Mouse (Mus musculus): Measurements from ENCODE around the gene Kctd20.
"Not testable (repeated sequence)": the region's sequence is repeated elsewhere in the genome, so short reads cannot be mapped to it uniquely, and the experiment has no call there.

The Kctd20 gene

DNA sequence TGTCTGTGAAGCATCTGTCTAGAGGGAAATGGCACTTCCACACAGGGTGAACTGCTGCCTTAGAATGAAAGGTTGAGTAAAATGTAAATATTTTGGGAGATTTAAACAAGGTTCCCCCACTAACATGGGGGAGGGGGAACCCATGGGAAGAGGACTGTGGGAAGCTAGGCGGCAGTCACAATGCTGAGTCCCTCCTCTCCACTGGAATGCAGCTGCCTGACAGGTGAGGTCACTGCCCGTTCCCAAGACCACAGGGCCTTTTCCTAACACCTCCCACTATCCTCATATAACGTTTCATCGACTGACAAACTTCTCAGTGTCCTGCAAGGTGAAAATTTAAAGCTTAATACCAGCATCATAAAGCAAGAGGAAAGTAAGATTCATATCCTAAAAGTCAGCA lies 30.8 kb downstream of the Kctd20 start:
- in situ Hi-C loops (cut with MboI, MseI), result no loop called here

DNA sequence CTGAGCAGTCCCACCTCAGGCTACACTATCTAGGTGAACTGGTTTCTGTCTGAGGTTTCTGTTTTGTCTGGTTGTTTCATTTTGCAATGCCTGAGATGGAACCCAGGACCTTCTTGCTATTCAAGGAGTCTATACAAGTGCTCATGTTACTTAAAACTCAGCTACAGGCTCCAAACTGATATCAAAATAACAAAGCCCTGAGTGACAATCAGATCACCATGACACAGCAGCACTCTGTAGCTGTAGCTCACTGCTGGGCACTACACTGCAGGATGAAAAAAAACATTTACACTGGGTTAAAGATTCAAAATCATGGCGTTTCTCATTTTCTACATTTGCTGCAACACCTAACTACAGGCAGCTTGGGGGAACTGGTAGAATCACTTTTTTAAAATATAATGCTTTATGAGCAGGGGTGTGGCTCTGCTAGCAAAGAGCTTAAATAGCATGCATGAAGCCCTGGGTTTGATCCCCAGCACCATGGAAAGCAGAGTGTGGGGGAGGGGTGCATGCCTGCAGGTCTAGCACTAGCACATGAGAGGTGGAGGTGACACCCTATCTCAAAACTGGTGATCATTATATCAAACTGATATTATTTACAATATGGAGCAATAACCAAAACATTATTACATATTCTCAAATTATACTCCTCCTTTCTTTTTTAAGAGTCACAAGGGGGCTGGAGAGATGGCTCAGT lies 33.1 kb downstream of the Kctd20 start:
- in situ Hi-C loops (cut with MboI, MseI), result no loop called here

DNA sequence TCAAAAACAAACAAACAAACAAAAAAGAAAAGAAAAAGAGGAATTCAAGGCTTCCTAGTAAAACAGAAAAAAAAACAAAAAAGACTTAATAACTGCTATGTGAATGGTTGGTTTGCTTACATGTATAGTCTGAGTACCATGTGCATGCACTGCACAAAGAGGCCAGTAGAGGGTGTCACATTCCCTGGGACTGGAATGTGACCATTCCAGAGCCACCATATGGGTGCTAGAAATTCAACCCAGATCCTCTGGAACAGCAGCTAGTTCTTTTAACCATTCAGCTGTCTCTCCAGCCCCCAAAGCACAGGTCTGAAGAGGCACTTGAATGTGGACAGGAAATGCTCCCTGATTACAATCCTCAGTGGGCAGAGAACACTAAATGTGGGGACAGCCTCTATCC lies 35.1 kb downstream of the Kctd20 start:
- in situ Hi-C loops (cut with MboI, MseI), result no loop called here

DNA sequence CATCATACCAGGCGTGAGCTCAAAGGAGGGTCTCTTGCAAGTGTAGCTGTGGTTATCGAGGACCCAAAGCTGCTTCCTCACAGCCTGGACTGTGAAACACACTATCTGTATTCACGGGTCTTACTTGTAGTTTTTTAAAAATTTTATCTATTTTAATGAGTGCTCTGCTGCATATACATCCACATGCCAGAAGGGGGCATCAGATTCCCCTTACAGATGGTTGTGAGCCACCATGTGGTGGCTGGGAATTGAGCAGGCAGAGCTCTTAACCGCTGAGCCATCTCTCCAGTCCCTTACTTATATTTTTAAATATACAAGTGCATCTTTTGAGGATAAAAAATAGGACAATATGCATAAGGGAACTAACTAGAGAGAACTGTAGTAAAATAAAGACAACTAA lies 36.0 kb downstream of the Kctd20 start:
- in situ Hi-C loops (cut with MboI, MseI), result no loop called here

DNA sequence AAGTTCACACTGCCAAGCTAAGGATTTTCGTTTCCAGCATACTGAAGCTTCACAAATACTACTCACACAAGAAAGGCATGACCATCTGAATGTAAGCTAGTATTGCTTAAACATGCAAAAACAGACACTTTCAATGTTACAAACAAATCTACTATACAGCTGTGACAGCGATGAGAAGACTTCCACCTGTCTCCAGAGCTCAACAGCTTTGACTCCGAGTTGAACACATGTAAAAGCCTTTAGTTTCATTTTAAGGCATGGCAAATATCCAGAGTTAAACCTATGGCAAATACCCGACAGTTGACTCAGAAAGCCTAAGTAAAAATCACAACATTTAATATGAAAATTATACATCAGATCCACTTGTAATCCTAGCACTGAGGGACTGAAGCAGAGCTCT lies 36.5 kb downstream of the Kctd20 start:
- in situ Hi-C loops (cut with MboI, MseI), result no loop called here

DNA sequence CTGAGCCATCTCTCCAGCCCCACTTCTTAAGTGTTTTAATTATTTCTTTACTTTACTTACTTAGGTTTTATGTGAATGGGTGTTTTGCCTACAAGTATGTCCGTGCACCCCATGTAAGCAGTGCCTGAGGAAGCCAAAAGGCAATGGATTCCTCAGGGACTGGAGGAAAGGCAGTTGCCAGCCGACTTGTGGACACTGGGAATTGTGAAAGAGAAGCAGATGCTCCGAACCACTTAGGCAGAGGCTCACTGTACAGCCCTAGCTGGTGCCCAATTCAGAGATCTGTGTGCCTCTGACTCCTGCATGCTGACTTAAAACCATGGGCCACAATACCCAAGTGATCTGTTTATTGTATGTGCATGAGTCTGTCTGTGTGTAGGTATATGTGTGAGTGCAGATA lies 37.2 kb downstream of the Kctd20 start:
- in situ Hi-C loops (cut with MboI, MseI), result no loop called here

DNA sequence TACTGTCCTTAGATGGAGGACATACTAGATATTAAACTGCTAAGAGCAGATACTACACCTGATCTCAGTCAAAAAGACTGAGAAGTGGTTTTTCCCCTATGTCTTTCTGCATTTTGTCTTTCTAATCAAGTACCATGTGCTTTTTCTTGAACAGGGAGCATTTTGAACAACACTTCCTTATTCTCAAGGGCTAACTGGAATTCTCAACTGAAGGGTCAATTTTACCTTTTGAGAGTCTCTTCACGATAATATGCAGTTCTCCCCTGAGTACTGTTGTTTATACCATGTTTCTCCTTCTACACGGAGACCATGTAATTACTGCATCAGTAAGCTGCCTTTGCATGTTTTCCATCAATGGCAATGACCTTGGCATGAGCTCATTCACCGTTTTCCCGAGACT lies 38.3 kb downstream of the Kctd20 start:
- in situ Hi-C loops (cut with MboI, MseI), result no loop called here

DNA sequence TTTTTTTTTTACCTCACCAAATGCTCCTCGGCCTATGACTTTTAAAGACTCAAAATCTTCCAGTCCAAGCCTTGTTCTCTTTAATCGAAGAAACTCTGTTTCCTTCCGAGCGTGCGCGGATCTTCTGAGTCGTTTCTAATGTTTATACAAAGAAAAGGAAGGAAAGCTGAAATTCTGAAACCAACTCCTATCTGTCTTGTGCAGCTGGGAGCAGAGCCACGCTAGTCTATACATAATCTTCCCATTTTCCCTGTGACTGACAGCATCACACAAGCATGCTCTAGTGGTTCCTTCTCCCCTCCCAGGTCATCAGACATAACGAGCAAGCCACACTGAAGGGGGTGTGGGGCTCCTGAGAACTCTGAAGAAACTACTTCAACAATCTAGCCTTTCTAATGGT lies 39.5 kb downstream of the Kctd20 start:
- in situ Hi-C loops (cut with MboI, MseI), result no loop called here

DNA sequence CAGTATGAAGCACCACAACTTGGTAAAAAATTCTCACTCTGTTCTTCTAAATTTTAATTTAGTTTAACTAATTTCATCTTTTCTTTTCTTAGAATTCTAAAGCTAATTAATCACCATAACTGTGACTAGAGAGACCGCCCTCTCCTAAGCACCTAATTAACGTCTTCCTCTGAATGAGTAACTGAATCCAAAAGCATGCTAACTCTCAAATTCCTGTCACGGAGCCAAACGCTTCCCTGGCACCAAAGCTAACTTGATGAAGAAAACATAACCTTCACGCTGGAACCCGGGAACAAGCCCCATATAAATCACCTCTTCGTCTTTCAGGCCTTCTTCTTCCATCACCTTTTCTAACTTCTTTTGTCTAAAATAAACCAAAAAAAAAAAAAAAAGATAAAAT lies 40.4 kb downstream of the Kctd20 start:
- in situ Hi-C loops (cut with MboI, MseI), result no loop called here

DNA sequence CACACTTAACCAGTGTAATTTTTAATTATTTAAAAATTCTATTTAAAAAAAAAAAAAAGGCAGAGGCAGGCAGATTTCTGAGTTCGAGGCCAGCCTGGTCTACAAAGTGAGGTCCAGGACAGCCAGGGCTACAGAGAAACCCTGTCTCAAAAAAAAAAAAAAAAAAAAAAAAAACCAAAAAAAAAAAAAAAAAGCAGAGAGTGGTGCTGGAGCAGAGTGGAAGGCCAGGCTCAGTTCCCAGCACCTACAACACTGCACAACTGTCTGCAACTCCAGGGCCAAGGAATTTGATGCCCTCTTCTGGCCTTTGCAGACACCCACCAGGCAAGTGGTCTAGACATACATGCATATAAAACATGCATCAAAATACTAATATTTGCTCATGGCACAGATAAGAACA lies 41.3 kb downstream of the Kctd20 start:
- in situ Hi-C loops (cut with MboI, MseI), result not testable (repeated sequence)

DNA sequence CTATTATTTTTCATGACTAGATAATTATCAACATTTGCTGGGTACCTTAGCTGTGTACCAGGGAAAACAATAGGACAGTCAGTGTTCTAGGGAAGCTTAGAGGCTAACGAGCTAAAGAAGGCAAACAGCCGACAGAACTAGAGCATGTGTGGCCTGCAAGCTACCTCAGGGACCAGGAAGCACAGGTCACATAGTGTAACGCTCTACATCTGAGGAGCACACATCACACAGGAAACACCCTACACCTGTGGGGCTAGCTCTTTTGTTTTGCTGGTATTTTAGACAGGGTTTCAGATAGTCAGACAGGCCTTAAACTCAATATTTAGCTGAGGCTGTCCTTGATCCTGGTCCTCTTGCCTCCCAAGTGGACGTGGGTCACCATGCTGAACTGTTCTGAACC lies 42.9 kb downstream of the Kctd20 start:
- in situ Hi-C loops (cut with MboI, MseI), result no loop called here

DNA sequence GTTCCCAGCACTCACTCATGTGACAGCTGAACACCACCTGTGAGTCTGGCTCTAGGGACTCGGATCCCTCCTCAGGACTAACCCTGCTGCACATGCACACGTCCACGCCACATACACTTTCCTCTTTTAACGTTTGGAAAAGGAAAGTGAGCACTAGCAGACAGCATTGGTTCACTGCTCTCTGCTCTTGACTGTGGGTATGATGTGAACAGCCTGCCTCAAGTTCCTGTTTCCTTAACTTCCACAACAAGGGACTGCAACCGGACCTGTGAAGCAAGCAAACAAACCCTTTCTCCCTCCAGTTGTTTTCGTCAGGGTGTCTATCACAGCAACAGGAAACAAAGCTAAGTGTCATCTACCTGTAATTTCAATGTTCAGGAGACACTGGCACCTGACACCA lies 48.7 kb downstream of the Kctd20 start:
- in situ Hi-C loops (cut with MboI, MseI), result no loop called here

DNA sequence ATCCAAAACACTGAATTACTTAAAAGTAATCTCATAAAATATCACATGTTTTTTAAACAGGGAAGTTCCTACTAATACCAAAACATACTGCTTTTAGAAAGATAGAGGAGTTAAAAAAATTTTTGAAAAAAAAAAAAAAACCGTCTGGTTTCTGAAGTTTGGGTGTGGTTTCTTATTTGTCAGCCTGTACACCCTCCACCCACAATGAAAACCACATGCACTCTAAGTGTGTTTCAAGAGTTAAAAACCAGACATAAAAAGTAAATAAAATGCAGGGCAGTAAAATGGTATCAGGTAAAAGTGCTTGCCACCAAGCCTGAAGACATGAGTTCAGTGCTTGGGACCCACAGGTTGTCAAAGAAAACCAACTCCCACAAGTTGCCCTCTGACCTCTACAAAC lies 52.0 kb downstream of the Kctd20 start:
- in situ Hi-C loops (cut with MboI, MseI), result no loop called here

DNA sequence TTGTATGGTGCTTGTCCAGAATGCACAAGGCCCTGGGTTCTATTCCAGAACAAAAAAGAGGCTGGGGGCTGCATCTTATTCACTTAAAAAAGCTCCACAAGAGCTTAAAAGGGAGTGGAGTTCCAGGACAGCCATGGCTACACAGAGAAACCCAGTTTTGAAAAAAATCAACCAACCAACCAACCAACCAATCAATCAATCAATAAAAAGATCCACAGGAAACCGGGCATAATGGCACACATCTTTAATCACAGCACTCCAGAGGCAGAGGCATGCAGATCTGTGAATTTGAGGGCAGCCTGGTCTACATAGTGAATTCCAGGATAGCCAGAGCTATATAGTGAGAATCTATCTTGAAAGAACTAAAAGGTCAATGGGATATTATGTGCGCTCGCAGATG lies 53.3 kb downstream of the Kctd20 start:
- in situ Hi-C loops (cut with MboI, MseI), result no loop called here

DNA sequence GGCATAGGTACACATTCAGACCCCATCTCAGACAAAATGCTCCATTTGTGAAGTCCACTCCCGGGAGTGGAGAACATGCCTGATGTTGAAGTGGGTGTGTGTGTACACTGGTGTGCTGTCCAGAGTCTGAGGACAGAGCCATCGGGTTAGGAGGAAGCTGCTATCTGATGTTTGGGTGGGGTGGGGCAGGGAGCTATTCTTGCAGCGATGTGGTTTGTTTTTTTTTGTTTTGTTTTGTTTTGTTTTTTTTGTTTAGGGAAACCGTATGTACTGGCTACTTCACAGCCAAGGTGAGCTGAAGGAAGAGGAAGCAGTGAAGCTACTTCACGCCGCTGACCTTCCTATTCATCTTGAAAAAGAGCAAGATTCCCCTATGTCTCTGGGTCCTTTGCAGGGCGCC lies 55.1 kb downstream of the Kctd20 start:
- in situ Hi-C loops (cut with MboI, MseI), result no loop called here

DNA sequence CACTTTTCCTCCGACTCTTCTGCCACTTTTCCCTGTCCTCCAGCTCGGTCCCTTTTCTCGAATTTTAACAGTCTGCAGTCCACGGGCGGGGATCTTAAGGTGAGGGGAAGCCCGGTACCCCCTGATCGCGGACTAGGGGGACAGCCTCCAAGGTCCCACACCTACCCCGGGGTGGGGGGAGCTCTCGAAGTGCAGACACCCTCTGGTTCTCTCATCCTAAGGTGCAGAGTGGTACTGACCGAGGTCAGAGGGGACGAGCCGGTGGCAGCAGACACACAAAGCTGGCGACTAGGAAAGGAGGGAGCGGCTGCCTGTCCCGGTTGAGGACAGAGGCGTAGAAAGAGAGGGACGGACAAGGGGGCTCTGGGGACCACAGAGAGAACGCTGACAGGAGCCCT lies 55.5 kb downstream of the Kctd20 start:
- in situ Hi-C loops (cut with MboI, MseI), result no loop called here

DNA sequence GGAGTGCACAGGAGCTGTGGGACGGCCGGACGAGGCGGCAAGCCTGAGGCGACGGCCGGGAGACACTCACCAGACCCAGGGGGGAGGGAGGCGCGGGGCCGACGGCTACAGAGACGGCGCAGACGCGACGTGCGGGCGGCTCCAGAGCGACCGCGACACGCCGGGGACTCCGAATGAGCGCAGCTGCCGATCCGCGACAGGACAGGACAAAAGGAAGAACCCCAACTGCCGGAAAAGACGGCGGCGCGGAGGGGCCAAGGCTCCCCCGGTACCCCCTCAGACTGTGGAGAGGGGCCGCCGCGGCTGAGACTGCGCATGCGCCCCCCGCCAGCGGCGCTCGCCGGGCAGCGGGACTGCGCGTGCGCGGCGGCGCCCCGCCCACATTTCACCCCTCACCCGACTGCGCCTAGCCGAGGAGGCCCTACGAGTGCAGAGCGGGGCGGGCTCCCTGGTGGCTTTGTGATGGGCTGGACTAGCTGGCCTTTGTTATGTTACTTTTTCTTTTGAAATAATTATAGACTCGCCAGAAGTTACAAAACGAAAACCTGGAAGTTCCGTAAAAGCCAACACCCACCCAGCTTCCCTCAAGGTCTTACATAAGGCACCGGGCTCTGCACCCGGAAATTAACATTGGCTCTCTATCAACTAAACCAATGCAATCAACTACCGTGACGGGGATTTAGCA lies 56.0 kb downstream of the Kctd20 start, which contains the start of gene Stk38:
TSS of gene Stk38 (minus strand) at position 355 of the 685 bp plus-strand sequence.
- in situ Hi-C loops (cut with MboI, MseI), result no loop called here

DNA sequence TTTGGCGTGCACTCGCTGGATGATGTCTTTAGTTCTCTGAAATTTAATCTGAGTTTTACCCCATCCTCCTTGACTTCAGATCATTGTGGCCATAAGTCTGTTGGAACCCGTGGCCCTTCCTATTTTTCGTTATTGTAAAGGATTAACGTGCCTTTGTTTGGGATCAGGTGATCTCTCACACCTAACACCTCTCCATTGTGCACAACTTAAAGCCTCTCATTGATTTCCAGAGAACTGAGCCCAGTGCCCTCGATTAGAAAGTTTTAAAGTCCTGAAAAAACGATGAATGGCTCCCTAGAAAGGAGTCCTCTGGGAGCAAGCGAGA lies 56.5 kb downstream of the Kctd20 start:
- in situ Hi-C loops (cut with MboI, MseI), result no loop called here

DNA sequence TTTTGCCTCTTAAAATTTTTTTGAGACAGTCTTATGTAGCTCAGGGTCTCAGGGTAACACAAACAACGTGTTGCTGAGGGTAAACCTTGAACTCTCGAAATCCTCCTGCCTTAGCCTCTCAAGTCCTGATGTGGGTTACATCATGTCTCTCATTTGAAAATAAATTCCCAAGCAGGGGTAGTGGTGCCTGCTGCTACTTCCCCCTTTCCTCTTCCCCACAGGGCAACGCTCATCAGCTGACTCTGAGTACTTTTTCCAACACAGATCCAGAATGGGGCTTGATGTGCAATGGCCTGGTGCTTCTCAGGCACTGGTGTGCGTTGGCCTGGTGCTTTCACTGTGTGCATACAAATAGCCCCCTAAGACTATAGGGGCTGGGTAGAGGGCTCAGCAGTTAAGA lies 57.4 kb downstream of the Kctd20 start:
- in situ Hi-C loops (cut with MboI, MseI), result no loop called here

DNA sequence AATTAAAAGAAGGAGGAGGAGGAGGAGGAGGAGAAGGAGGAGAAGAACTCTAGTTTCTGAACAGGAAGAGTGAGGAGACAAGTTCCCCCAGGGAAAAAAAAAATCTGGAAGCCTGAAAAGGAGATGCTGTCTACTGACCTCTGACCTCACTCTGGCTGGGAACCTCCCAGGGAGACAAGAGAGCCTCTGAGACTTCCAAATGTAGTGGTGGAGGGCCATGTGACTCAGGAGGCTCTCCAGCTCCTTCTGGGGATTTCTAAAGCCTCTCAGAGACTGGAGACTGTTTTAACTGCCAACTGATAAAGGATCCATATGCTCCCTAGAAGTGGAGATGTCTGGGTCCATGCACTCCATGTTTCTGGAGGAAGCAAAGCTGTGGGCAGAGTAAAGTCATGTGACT lies 62.5 kb downstream of the Kctd20 start:
- in situ Hi-C loops (cut with MboI, MseI), result no loop called here

DNA sequence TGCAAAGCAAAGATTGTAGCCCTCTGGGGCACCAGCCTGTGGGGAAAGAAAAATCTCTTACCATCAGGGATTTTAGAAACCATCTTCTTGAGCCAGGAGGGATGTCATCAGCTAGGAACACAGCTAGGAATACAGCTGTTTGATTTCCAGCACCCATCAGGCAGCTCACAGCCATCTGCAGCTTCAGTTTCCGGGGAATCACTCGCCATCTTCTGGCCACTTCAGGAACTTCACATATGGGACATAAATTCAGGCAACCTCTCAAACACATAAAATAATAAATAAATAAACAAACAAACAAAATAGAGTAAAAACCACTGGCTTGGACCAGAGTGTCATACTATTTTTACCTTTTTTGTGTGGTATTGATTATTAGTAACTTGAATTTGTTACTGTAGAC lies 63.9 kb downstream of the Kctd20 start:
- in situ Hi-C loops (cut with MboI, MseI), result no loop called here

DNA sequence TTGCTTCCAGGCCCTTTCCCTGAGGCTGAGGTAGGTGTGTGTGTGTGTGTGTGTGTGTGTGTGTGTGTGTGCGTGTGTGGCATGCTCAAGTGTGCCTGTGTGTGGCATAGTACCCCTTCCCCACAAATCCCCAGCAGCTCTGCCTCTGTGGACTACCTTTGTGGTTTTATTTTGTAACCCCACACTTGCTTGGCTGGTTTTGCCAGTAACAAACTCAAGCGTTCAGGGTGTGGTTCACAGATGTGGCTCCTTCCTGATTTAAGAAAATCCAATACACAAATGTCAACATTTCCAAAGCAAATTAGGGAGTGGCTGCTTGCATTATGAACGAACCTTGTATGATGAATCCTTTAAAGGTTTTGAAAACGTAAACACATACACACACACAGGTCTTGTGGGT lies 65.0 kb downstream of the Kctd20 start:
- in situ Hi-C loops (cut with MboI, MseI), result no loop called here

DNA sequence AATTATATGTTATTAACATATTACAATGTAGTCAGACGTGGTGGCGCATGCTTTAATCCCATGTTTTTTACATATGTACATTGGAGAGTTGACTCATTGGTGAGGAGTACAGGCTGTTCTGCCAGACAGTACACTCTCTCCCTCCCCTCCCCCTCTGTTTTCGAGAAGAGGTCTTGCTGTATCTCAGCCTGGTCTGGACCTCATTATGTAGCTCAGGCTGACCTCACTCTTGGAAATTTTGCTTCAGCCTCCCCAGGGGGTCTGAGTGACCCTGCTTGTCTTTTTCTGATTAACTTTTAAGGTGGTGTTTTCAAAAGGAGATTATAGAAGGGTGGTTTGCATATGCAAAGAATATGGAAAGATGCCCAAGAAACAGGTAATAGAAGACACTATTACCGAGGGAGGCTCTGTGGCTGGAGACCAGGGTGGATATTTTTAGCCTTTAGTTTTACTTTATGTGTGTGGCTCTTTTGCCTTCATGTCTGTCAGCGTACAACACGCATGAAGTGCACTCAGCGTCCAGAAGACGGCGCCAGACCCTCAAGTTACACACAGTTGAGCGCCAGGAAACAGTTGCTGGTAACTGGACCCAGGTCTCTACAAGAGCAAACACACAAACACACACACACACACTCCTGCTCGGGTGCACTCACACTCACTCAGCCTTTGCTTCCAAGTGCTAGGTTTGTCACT lies 66.7 kb downstream of the Kctd20 start:
- in situ Hi-C loops (cut with MboI, MseI), result no loop called here
